Mouse (Mus musculus) C2C12 (cell line): ENCODE measurements around the gene Xndc1. TPM values are rescaled to one million over a fixed set of nuclear protein-coding genes. Genes with fewer than 3 reads are reported as not detected.

Source experiments
- H3K27me3 ChIP-seq: one replicate; pipeline ENCODE4 v1.6.1; 2011; ENCODE audit not compliant: control insufficient read depth, insufficient read depth, insufficient read length
- H3K36me3 ChIP-seq: one replicate; pipeline ENCODE4 v1.6.1; 2011; ENCODE audit not compliant: control insufficient read depth, insufficient read depth
- H3K4me3 ChIP-seq: one replicate; pipeline ENCODE4 v1.5.1; 2011; ENCODE audit warnings: mild to moderate bottlenecking, control low read depth; ENCODE audit not compliant: poor library complexity, insufficient read depth, severe bottlenecking
- H3K79me2 ChIP-seq: one replicate; pipeline ENCODE4 v1.6.1; 2011; ENCODE audit not compliant: control insufficient read depth, insufficient read depth
- H3K79me3 ChIP-seq: one replicate; pipeline ENCODE4 v1.6.1; 2011; ENCODE audit warnings: low read depth, control low read depth
- H3ac ChIP-seq: one replicate; pipeline ENCODE3; 2011; ENCODE audit warnings: low read depth; ENCODE audit not compliant: control insufficient read depth, insufficient read length
- CEBPB ChIP-seq: IDR thresholded peaks from one replicate; pipeline ENCODE4 v1.6.1; 2011; ENCODE audit warnings: low read depth, mild to moderate bottlenecking, control low read depth, moderate library complexity
- FOSL1 ChIP-seq: IDR thresholded peaks from one replicate; pipeline ENCODE4 v1.8.0; 2011; ENCODE audit warnings: mild to moderate bottlenecking, low read length; ENCODE audit not compliant: poor library complexity, insufficient read depth, severe bottlenecking
- polyA plus RNA-seq: library from polyadenylated mRNA; unstranded; fragments of >200 nt; fragmentation: generic; extraction: Trizol; gene quantifications from one replicate; pipeline ENCODE4 v1.2.1, GENCODE M21; 2012; ENCODE audit warnings: missing spikeins

Gene Xndc1
- polyA plus RNA-seq, 1 experiment = 13.2 TPM

DNA sequence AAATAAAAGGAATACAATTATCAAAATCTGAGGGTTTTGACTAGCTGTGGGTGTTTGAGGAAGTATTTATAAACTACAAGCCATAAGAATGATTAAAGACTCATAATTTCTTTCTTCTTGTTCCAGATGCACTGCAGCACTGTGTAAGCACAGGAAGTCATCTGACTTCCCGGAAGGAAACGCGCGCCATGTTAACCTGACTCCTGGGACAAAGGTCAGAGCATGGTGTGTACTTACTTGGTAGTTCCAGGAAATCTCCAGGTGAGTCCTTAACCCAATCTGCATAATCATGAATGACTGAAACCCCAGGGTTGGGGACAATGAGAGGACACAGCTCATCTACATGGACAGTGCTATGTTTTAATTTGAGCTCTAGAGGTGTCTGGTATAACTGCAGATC is 67.1 kb downstream of the Xndc1 start:
- TF ChIP-seq FOSL1 (no peak), CEBPB (no peak)
- peaks cover 91% of the 10 kb centered on the region for H3K36me3 ChIP-seq
- H3ac ChIP-seq = no peak overlapping the region

More for the DNA sequence above, 67.1 kb downstream of the Xndc1 start:
- H3K79me2 ChIP-seq = no peaks in the 10 kb centered on the region
- H3K79me3 ChIP-seq = no peaks in the 10 kb centered on the region
- H3K4me3 ChIP-seq = no peak overlapping the region
- H3K27me3 ChIP-seq = no peaks in the 10 kb centered on the region

Other genes with a start within 250 kb of the Xndc1 start
- gene Phox2a, start 247.2 kb upstream of the Xndc1 start, polyA plus RNA-seq = 0.05 TPM
- 116 TPM for gene Inppl1, start 227.3 kb upstream of the Xndc1 start, polyA plus RNA-seq
- gene Folr2, start 208.3 kb upstream of the Xndc1 start, polyA plus RNA-seq = 0.08 TPM
- 85.0 TPM for gene Anapc15, start 201.8 kb upstream of the Xndc1 start, polyA plus RNA-seq
- gene Folr1, start 194.7 kb upstream of the Xndc1 start, polyA plus RNA-seq = 0.67 TPM
- gene Lamtor1, start 159.6 kb upstream of the Xndc1 start, polyA plus RNA-seq = 200 TPM
- 0.12 TPM for gene Tomt, start 159.2 kb upstream of the Xndc1 start, polyA plus RNA-seq
- 1.7 TPM for gene Lrrc51, start 131.6 kb upstream of the Xndc1 start, polyA plus RNA-seq
- 80.4 TPM for gene Numa1, start 131.4 kb upstream of the Xndc1 start, polyA plus RNA-seq
- 0.95 TPM for gene Il18bp, start 46.8 kb upstream of the Xndc1 start, polyA plus RNA-seq
- gene Rnf121, start within 50 bp of the Xndc1 start, polyA plus RNA-seq = 55.8 TPM
- gene Xntrpc, start 202 bp downstream of the Xndc1 start, polyA plus RNA-seq = 0.16 TPM
- not detected for gene Trpc2, start 17.6 kb downstream of the Xndc1 start, polyA plus RNA-seq
- gene Art1, start 36.2 kb downstream of the Xndc1 start, polyA plus RNA-seq = 0.05 TPM
- not detected for gene Art5, start 44.0 kb downstream of the Xndc1 start, polyA plus RNA-seq
- gene Chrna10, start 51.3 kb downstream of the Xndc1 start, polyA plus RNA-seq = 0.01 TPM
- 23.0 TPM for gene Nup98, start 144.7 kb downstream of the Xndc1 start, polyA plus RNA-seq
- 22.6 TPM for gene Pgap2, start 144.7 kb downstream of the Xndc1 start, polyA plus RNA-seq
- 95.1 TPM for gene Rhog, start 190.5 kb downstream of the Xndc1 start, polyA plus RNA-seq
- gene Stim1, start 202.3 kb downstream of the Xndc1 start, polyA plus RNA-seq = 8.6 TPM